Mouse (Mus musculus) lung, postnatal 0 days (tissue): ENCODE results near the gene Tbc1d14.

ENCODE experiments used
- CTCF ChIP-seq: IDR thresholded peaks from 2 replicates; pipeline ENCODE4 v1.5.1; 2016; ENCODE audit warnings: antibody characterized with exemption, mild to moderate bottlenecking
- EP300 ChIP-seq: IDR thresholded peaks from 2 replicates; pipeline ENCODE4 v1.6.1; 2016; ENCODE audit warnings: antibody characterized with exemption, mild to moderate bottlenecking, control low read depth

DNA sequence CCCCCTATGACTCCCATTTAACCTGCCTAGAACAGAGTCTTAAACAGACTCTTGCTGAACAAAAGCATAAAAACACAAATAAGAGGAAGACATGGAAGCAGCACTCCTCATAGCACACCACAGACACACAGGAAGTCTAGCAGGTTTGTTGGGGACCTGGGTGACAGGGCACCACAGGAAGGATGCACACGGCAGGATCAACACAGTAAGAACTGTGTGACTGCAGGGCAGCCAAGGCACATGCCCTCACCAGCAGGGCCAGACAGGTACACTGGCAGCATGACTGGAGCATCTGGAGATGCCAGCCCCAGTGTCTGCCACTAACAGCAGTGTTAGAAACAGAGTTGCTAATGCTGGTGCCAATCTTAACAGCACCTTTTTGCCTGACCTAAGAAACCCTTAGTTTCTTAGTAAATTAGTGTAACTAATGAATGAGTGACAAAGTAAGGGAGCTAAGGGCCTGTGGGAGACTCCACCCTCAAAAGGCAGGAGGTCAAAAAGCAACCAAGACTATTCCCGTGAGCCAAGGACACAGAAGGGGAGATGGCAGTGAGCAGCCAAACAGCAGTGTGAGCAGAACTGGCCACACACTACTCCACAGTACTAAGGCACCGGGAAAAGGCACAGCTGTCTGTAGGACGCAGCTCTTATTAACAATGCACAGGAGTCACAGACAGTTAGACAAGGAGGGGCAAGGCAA lies 22.4 kb downstream of the Tbc1d14 start:
- TF ChIP-seq CTCF = no peak
- no peak for TF ChIP-seq EP300
